Mouse (Mus musculus) intestine, embryonic 15.5 days (tissue): ENCODE results near the gene Dennd1a. TPM values are rescaled to one million over a fixed set of nuclear protein-coding genes. Genes with fewer than 3 reads are reported as not detected.

Experiments
- ATAC-seq: fragments of 200-750 bp; cut with Nextera tagmentation; 2 replicates; pipeline ENCODE4 v1.8.0; 2017; ENCODE audit warnings: moderate TSS enrichment, moderate library complexity
- H3K27ac ChIP-seq: fragments of 300-500 bp; sonication (generic); 2 replicates; pipeline ENCODE4 v1.5.1; 2015; ENCODE audit warnings: mild to moderate bottlenecking, inconsistent platforms
- H3K27me3 ChIP-seq: fragments of 300-500 bp; sonication (generic); replicated peaks from 2 replicates; pipeline ENCODE4 v1.6.1; 2015; ENCODE audit warnings: inconsistent platforms
- H3K36me3 ChIP-seq: fragments of 300-500 bp; sonication (generic); 2 replicates; pipeline ENCODE4 v1.6.1; 2015; ENCODE audit warnings: inconsistent platforms
- H3K4me1 ChIP-seq: fragments of 300-500 bp; sonication (generic); replicated peaks from 2 replicates; pipeline ENCODE4 v1.6.1; 2015; ENCODE audit warnings: inconsistent platforms
- H3K4me2 ChIP-seq: fragments of 300-500 bp; sonication (generic); replicated peaks from 2 replicates; pipeline ENCODE4 v1.6.1; 2015; ENCODE audit warnings: mild to moderate bottlenecking, inconsistent platforms
- H3K4me3 ChIP-seq: fragments of 300-500 bp; sonication (generic); replicated peaks from 2 replicates; pipeline ENCODE4 v1.5.1; 2015; ENCODE audit warnings: inconsistent platforms
- H3K9ac ChIP-seq: fragments of 300-500 bp; sonication (generic); 2 replicates; pipeline ENCODE4 v1.6.1; 2015; ENCODE audit warnings: inconsistent platforms
- H3K9me3 ChIP-seq: fragments of 300-500 bp; sonication (generic); 2 replicates; pipeline ENCODE4 v1.6.1; 2016; ENCODE audit warnings: inconsistent platforms
- WGBS: fragments of 180-500 bp; shearing (Covaris S2); methylation state at CpG from one replicate; pipeline ENCODE4 v1.1.7; 2015; 5-methylcytosine and 5-hydroxymethylcytosine counted together
- polyA plus RNA-seq: library from polyadenylated mRNA; unstranded; fragments of >200 nt; fragmentation: Nextera tagmentation; extraction: Ambion mirVana; gene quantifications from 2 replicates; pipeline ENCODE4 v1.2.1, GENCODE M21; 2015

Dennd1a gene
- polyA plus RNA-seq, 1 experiment from 2014 or later = 11.2 TPM

- H3K27me3 ChIP-seq = no peaks in the 10 kb centered on the region
- H3K4me1 ChIP-seq = no peaks in the 10 kb centered on the region
- no peak overlapping the region for H3K27ac ChIP-seq
- no peaks in the 10 kb centered on the region for H3K36me3 ChIP-seq
- no peak overlapping the region for H3K4me2 ChIP-seq
- 61% methylated on average over 9 of the region's 9 CpGs for WGBS
- no peak overlapping the region for H3K9ac ChIP-seq
- ATAC-seq = no peak
- no peaks in the 10 kb centered on the region for H3K9me3 ChIP-seq
- H3K4me3 ChIP-seq = no peak overlapping the region
Observed at GRCm38 (mm10) chr2:37829758-37830275, 457.4 kb downstream of the Dennd1a start.

DNA sequence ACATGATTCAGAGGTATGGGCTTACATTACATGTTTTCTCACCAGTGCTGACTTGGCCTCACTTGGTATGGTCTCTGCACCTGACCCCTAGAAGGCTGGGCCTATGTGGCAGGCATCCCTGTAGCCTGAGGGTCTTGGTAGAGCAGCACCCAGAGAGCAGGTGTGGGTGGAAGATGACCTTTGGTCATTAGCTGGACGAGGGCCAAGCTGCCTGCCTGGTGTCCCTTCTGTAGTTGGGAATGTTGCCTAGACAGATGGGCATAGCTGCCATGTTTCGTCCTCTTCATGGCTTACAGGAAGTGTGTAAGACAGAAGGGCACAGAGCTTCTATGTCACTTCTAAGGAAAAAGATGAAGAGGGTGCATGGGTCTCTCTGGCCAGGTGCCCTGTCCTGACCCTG, 463.4 kb downstream of the Dennd1a start:
- Histone ChIP-seq H3K9me3 (no peaks in the 10 kb centered on the region), H3K4me3 (no peak overlapping the region), H3K27ac (no peak overlapping the region), H3K9ac (no peak overlapping the region), H3K4me1 (no peaks in the 10 kb centered on the region), H3K4me2 (no peak overlapping the region), H3K27me3 (no peaks in the 10 kb centered on the region), H3K36me3 (no peaks in the 10 kb centered on the region)
- WGBS = 77% methylated on average over 2 of the region's 2 CpGs
- no peak for ATAC-seq

GRCm38 (mm10) chr2:37822122-37822521, 465.1 kb downstream of the Dennd1a start:
- 79% methylated on average over 5 of the region's 5 CpGs for WGBS
- Histone ChIP-seq H3K27ac (no peak overlapping the region), H3K4me1 (no peaks in the 10 kb centered on the region), H3K27me3 (no peaks in the 10 kb centered on the region), H3K9ac (no peak overlapping the region), H3K36me3 (no peaks in the 10 kb centered on the region), H3K9me3 (no peaks in the 10 kb centered on the region), H3K4me2 (no peak overlapping the region), H3K4me3 (no peak overlapping the region)
- ATAC-seq = no peak

- 48% methylated on average over 4 of the region's 4 CpGs for WGBS
- Histone ChIP-seq H3K9ac (no peak overlapping the region), H3K4me1 (no peaks in the 10 kb centered on the region), H3K36me3 (no peaks in the 10 kb centered on the region), H3K9me3 (no peaks in the 10 kb centered on the region), H3K4me2 (no peak overlapping the region), H3K4me3 (no peak overlapping the region), H3K27ac (no peak overlapping the region), H3K27me3 (no peaks in the 10 kb centered on the region)
- ATAC-seq = no peak
Observed at GRCm38 (mm10) chr2:37819526-37820152, 467.6 kb downstream of the Dennd1a start.

DNA sequence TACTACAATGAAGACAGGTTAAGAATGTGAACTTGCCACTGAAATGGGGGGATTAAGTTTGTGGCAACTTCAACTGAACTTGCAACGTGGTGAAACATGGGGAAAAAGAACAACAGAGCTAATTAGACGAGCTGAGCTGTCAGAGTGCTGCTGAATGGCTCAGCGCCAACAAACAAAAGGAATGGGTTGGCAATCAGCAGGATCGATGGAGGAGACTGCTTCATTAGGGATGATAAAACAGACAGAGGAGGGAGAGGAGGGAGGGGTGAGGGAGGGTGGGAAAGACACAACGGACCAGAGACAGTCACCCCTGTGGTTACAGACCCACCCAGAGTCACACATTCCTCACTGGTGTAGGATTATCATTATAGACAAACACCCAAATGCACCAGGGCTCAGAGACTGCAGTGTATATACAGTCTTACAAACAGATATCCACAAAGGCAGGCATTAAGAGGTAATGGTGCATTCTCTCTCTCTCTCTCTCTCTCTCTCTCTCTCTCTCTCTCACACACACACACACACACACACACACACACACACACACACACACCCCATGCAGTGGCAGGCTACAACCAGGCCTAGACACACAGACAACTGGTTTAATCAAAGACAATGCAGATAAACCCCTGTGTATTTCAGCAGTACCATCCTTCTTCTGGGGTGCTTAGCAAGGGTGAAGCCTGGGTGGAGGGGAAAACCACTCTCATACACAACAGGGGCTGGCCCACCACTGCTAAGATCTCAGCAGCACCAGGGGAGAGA, 468.2 kb downstream of the Dennd1a start:
- Histone ChIP-seq H3K4me1 (no peaks in the 10 kb centered on the region), H3K4me2 (no peak overlapping the region), H3K27ac (no peak overlapping the region), H3K4me3 (no peak overlapping the region), H3K27me3 (no peaks in the 10 kb centered on the region), H3K9ac (no peak overlapping the region), H3K9me3 (no peaks in the 10 kb centered on the region), H3K36me3 (no peaks in the 10 kb centered on the region)
- 26% methylated on average over 5 of the region's 5 CpGs for WGBS
- no peak for ATAC-seq

DNA sequence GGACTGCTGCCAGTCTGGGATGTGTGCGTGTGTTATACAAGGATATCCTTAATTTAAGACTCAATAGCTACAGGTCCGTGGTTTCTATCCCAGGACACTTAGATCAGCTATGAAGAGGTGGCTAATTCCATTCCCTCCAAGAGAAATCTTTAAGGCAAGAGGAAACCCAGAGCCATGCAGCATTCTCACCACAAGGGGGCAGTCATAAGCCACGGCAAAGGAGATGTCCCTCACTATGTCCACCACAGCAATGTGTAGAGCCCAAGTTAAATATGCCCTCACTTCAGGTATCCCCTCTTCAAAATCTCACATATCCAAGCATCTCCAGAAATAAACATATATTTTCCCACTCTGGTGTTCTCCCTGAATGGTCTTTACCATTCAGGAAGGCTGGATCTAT, 471.5 kb downstream of the Dennd1a start:
- 13% methylated on average over 3 of the region's 3 CpGs for WGBS
- no peak for ATAC-seq
- H3K27me3 ChIP-seq = no peaks in the 10 kb centered on the region
- no peaks in the 10 kb centered on the region for H3K36me3 ChIP-seq
- no peak overlapping the region for H3K27ac ChIP-seq
- no peaks in the 10 kb centered on the region for H3K4me1 ChIP-seq
- no peak overlapping the region for H3K4me3 ChIP-seq
- H3K9me3 ChIP-seq = no peaks in the 10 kb centered on the region
- H3K4me2 ChIP-seq = no peak overlapping the region
- H3K9ac ChIP-seq = no peak overlapping the region

GRCm38 (mm10) chr2:37814820-37815361, 472.3 kb downstream of the Dennd1a start:
- H3K4me3 ChIP-seq = no peak overlapping the region
- no peak overlapping the region for H3K27ac ChIP-seq
- ATAC-seq = no peak
- no peak overlapping the region for H3K4me2 ChIP-seq
- H3K36me3 ChIP-seq = no peaks in the 10 kb centered on the region
- H3K9ac ChIP-seq = no peak overlapping the region
- H3K9me3 ChIP-seq = no peaks in the 10 kb centered on the region
- no peaks in the 10 kb centered on the region for H3K4me1 ChIP-seq
- 78% methylated on average over 8 of the region's 8 CpGs for WGBS
- H3K27me3 ChIP-seq = no peaks in the 10 kb centered on the region

- H3K27me3 ChIP-seq = no peaks in the 10 kb centered on the region
- no peaks in the 10 kb centered on the region for H3K4me1 ChIP-seq
- H3K36me3 ChIP-seq = no peaks in the 10 kb centered on the region
- H3K9ac ChIP-seq = no peak overlapping the region
- H3K27ac ChIP-seq = no peak overlapping the region
- ATAC-seq = no peak
- no peaks in the 10 kb centered on the region for H3K9me3 ChIP-seq
- WGBS = 87% methylated on average over 5 of the region's 5 CpGs
- no peak overlapping the region for H3K4me3 ChIP-seq
- H3K4me2 ChIP-seq = no peak overlapping the region
Observed at GRCm38 (mm10) chr2:37812401-37812800, 474.8 kb downstream of the Dennd1a start.

DNA sequence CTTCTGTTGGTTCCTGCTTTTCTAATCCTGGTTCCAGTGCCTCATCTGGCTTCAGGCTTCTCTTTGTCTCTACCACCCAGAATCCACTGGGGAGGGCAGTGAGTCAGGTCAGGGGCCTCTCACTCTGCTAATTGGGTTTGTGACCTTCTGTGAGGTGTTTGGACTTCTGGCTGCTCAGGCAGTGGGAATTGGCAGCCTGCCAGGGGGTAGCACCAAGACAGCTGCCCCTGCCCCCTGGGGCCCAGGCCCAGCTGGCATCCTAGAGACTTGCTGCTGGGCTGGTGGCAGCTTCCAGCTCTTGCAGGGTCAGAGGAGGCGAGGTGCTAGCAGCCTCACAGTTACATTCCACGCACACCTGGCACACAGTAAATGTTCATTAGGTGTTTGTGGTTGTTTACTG, 475.5 kb downstream of the Dennd1a start:
- Histone ChIP-seq H3K27me3 (no peaks in the 10 kb centered on the region), H3K4me2 (no peak overlapping the region), H3K4me3 (no peak overlapping the region), H3K36me3 (no peaks in the 10 kb centered on the region), H3K4me1 (no peaks in the 10 kb centered on the region), H3K27ac (no peak overlapping the region), H3K9me3 (no peaks in the 10 kb centered on the region), H3K9ac (no peak overlapping the region)
- 0 out of 2 replicates have a peak, but pooled peaks have one; percentile 34 for ATAC-seq
- 89% methylated on average over 2 of the region's 2 CpGs for WGBS

DNA sequence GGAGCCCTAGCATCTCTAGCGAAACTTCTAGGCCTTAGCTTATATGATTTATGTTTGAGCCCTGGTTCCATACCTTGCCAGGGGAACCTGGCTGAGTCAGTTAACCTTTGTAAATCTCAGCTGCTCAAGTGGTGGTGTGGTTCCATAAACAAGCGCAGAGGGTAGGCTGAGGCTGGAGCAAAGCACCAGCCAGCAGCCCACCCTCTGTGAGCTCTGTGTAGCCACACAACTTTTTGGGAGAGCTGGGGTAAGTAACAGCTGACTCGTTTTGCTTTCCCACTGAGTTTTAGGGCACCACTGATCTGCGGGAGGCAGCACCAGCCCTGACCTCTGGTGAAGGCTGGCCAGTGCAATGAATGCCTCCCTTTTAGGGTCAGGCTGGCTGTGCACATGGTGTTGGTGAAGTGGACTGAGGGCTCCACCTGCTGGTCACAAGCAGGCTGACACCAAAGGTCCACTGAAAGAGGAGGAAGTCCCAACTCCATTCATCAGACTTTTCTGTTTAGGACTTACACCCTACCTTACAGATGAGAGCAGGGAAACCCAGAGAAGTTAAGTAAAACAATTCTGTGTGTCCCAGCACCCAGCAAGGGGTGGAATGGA, 484.5 kb downstream of the Dennd1a start:
- Histone ChIP-seq H3K36me3 (peaks cover 3% of the 10 kb centered on the region; the same call in 1 of the 2 replicates), H3K27ac (no peak overlapping the region), H3K27me3 (no peaks in the 10 kb centered on the region), H3K4me3 (no peak overlapping the region), H3K4me2 (no peak overlapping the region), H3K9ac (no peak overlapping the region), H3K9me3 (no peaks in the 10 kb centered on the region), H3K4me1 (no peaks in the 10 kb centered on the region)
- 40% methylated on average over 4 of the region's 4 CpGs for WGBS
- ATAC-seq = peak; percentile 83

DNA sequence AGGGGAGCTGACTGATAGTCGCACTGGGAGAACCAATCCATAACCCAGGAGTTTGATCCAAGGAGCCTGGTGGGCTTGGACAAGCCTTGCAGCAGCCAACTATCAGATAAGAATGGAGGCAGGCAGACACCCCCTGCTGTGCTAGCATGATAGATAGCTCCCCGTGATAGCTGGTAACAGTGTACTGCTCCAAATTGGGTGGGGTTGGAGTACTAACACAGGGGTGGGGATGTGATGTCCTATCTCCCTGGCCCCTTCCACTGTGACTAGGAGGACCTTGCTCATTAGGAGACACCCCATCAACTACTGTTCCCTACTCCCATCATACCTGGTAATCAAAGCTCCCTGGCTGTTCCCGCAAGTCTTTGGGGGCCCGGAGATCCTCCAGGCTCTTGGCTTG, 485.5 kb downstream of the Dennd1a start:
- 81% methylated on average over 4 of the region's 4 CpGs for WGBS
- no peak overlapping the region for H3K4me3 ChIP-seq
- ATAC-seq = no peak

GRCm38 (mm10) chr2:37799137-37799536, 488.1 kb downstream of the Dennd1a start:
- H3K36me3 ChIP-seq = peaks cover 3% of the 10 kb centered on the region; the same call in 1 of the 2 replicates
- 0 out of 2 replicates have a peak, but pooled peaks cover 5% of the 10 kb centered on the region for H3K4me1 ChIP-seq
- no peak for ATAC-seq
- H3K9ac ChIP-seq = no peak overlapping the region
- 63% methylated on average over 6 of the region's 6 CpGs for WGBS
- no peaks in the 10 kb centered on the region for H3K9me3 ChIP-seq
- H3K27me3 ChIP-seq = no peaks in the 10 kb centered on the region
- H3K27ac ChIP-seq = no peak overlapping the region
- no peak overlapping the region for H3K4me2 ChIP-seq
- no peak overlapping the region for H3K4me3 ChIP-seq

More for the DNA sequence above, 485.5 kb downstream of the Dennd1a start:
- no peaks in the 10 kb centered on the region for H3K27me3 ChIP-seq
- peaks cover 3% of the 10 kb centered on the region; the same call in 1 of the 2 replicates for H3K36me3 ChIP-seq
- no peak overlapping the region for H3K9ac ChIP-seq
- no peak overlapping the region for H3K4me2 ChIP-seq
- no peaks in the 10 kb centered on the region for H3K9me3 ChIP-seq
- H3K4me1 ChIP-seq = 0 out of 2 replicates have a peak, but pooled peaks cover under 1% of the 10 kb centered on the region
- H3K27ac ChIP-seq = no peak overlapping the region
